Mouse (Mus musculus): ENCODE results near the gene Psors1c2.
"Not testable (repeated sequence)": the region's sequence is repeated elsewhere in the genome, so short reads cannot be mapped to it uniquely, and the experiment has no call there.

Psors1c2 gene

DNA sequence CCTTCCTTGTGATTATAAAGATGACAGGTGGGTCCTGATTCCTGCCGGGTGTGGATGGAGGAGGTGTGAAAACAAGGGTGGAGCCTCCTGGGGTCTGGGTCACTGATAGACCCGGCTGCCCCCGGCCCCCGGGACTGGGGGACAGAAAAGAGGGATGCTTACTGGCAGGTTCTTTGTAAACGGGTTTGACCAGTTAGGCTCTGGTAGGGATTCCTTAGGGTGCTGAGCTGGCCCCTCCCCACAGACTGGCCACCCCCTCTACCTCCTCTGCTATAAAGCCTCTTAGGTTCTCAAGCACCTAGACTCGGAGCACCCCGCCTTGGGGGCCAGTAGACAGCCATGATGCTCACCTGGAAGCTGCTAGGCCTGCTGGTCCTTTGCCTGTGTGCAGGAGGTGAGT is at the start of gene Psors1c2:
TSS of gene Psors1c2 (plus strand) at position 301 of the 400 bp plus-strand sequence.
- DNase-seq = no peak

DNA sequence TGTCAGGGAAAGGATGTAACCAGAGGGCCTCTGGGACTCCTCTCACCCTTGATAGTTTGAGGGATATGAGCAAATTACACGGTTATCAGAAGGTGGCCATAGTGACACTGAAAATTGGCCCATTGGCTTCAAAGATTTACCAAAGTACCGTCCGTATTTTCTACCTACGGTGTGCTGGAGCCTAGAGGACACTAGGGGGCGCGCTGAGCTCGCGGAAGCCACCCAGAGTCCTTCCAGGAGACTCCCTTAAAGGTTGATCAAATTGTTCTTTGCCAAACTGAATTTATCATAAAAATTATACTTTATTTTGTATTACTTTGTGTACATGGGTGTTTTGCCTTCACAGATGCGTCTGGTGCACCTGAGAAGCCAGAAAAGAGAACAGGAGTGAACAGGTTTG is 48.9 kb upstream of the Psors1c2 start:
- peak; percentile 41 for DNase-seq

DNA sequence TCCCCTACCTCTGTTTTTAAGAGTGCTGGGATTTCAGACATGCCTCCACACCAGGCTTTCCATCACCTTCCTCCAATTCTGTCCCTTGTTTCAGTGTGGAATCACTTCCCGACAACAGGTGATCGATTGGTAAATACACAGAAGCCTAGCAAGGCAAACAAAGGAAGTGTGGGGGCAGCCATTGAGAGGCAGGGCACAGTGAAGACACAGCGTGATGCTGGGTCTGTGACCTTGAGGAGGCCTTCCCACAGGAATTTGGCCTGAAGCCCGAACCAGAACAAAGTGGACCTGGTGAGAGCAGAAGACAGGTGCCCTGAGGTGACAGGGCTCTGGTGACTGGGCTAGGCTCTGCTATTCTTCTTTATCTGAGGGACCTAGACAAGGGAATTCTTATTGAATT is 47.3 kb upstream of the Psors1c2 start:
- no peak for DNase-seq

DNA sequence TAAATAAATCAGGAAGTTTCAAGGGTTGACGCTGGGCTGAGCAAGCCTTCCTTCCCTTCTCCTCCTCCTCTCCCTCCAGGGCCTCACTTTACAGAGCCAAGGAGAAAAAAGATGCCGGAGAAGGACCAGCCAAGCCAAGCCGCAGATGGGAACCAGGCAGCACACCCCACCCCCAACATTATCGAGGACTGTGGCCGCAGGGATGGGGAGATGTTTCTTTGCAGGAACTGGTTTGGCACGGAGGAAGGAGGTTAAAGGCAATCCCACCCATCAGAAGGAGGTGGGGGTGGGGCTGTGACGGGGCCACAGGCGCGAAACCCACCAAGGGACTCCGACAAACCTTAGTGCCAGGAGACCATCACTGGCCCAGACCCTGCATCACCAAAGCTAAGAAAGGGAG is 46.3 kb upstream of the Psors1c2 start:
- DNase-seq = no peak

DNA sequence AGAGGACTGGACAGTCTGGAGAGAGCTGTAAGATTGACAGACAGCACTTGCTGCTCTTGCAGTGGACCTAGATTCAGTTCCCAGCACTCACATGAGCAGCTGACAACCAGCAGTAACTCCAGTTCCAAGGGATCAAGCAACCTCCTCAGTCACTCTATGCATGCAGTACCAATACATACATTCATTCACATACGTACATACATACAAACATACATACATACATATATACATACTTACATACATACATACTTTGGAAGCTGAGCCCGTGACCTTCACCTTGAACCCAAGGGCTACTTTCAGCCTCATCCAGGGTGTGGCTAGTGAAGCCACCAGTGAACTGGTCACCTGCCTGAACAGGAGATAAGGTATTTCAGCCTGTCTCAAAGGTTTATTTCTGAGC is 45.0 kb upstream of the Psors1c2 start:
- DNase-seq = no peak

DNA sequence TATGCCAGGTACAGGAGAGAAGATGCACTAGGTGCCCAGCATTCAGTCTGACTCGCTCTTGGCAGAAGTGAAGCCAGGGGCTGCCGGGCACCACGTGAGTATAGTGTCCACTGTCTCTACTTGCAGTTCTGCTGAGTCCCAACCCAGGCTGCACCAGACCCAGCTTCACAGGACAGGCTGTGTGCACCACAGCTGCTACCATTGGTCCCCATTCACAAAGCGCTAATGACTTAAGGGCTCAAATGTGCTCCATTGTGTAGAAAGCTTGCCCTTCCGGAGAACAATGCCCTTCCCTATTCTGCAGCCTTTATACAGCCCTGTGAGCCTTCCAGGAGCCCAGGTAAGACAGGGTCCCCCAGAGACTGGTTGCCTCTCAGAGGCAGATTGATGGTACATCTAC is 42.7 kb upstream of the Psors1c2 start:
- DNase-seq = no peak

DNA sequence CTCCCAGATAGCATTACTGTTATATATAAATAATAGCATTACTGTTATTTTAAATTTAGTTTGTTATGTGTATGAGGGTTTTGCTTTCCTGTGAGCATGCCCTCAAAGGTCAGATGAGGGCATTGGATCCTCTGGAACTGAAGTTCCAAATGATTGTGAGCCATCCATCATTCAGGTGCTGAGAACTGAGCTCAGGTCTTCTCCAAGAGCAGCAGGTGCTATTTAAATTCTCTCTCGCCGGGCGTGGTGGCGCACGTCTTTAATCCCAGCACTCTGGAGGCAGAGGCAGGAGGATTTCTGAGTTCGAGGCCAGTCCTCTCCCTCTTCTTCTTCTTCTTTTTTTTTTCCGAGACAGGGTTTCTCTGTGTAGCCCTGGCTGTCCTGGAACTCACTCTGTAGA is 35.9 kb upstream of the Psors1c2 start:
- no peak for DNase-seq

DNA sequence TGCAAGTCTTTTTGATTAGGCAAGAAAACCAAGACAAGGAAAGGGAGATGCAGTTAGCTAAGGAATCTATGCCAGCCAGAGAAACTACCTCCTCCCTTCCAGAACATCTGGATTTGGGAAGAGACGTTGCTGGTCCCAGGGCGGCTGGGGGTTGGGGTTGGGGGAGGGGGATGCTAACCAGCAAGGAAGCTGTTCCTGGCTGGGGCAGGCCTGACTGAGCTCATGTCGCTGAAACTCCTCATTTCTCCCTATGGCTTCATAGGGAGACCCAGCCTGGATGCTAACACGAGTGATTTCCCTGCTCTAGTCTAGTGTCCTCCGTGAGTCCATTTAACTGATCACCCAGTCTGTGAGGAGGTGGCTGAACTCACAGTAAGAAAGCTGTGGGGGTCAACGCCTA is 30.8 kb upstream of the Psors1c2 start:
- no peak for DNase-seq

DNA sequence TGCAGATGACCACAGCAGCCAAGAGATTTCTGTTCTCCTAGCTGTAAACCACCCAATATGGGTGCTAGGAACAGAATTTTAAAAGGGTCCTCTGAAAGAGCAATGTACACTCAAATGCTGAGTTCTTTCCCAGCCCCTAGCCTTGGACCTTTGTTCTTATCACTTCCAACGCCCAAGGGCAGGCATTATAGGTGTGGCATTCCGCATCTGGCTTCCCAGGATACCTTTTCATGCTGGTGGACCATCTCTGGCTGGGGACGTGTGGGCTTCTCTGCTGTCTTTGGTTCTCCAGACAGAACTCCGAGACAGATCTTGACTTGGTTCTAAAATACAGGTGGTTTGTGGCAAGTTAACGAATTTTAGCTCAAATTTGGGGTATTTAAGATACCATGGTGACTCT is 30.2 kb upstream of the Psors1c2 start:
- DNase-seq = no peak

DNA sequence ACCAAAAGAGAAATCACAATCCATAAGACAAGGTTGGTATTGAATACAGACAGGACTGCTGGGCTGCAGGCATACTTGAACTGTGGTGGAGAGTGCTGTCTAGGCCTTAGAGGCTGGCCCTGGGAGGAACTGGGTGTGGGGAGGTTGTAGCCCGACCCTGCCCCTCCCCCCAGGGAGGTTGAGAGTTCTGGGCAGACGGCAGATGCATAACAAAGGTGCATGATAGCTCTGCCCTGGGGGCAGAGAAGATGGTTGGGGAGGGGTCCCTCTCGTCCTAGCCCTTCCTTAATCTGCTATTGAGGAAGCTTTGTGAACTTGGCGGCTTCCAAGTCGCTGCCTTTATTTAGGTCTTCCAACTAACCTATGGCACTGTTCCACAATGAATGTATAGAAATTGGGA is 29.2 kb upstream of the Psors1c2 start:
- no peak for DNase-seq

DNA sequence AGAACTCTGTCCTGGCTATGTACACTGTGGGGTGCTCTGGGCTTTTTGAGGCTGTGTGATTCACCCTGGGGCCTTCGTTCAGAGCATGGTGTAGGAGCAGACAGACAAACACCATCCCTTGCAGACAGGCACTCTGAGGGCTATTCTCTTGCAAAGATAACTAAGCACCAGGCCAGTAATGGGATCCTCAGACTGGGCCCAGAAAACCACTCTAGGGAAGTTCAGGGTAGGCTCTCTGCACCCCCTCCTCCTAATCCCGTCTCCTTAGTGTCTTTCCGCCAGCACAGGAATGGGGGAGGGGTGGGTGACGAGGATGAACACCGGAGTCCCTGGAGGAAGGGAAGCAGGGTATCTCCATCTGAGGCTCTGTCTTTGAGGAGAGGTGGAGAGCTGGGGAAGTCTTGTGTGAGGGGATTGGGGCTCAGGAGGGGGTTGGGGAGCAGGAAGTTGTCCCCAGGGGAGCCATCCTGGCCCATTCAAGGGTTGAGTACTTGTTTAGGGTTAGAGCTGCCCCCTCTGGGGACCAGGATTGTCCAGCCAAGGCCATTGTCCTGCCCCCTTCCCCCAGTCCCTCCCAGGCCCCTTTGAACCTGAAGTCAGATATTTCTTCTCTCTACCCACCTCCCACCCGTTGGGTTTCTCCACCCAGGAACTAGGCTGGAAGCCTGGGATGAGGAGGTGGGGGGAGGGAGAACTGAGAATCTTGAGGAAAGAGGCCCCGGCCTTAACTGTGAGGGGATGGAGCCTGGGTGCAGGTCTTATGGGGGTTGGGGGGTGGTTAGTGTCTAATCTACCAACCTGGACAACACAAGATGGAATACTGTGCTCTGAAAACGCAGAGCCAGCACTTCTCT is 28.1 kb upstream of the Psors1c2 start:
- DNase-seq = no peak

DNA sequence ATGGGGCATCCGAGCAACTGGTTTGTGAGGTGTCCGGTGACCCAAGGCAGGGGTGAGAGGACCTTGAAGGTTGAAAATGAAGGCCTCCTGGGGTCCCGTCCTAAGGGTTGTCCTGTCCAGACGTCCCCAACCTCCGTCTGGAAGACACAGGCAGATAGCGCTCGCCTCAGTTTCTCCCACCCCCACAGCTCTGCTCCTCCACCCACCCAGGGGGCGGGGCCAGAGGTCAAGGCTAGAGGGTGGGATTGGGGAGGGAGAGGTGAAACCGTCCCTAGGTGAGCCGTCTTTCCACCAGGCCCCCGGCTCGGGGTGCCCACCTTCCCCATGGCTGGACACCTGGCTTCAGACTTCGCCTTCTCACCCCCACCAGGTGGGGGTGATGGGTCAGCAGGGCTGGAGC is 27.2 kb upstream of the Psors1c2 start, which contains the start of gene Pou5f1:
TSS of gene Pou5f1 (plus strand) at position 243 of the 400 bp plus-strand sequence.
- DNase-seq = no peak

DNA sequence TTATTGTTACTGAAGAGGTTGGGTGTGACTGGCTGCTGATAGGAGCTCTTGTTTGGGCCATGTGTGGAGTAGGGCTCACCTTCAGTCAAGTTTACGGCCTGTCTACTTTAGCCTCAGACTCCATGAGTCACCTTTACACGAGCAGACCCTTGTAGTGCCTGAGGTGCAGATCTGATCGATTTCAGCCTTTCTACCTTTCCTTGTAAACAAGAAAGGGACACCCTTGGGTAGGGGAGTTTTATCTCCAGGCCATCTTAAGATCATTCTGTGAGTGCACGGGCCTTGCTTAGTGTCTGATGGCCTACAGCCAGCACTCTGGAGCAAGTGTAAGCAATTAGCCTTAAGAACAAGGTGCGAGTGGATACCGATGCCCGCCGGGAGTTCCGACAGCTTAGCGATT is 26.1 kb upstream of the Psors1c2 start:
- no peak for DNase-seq

DNA sequence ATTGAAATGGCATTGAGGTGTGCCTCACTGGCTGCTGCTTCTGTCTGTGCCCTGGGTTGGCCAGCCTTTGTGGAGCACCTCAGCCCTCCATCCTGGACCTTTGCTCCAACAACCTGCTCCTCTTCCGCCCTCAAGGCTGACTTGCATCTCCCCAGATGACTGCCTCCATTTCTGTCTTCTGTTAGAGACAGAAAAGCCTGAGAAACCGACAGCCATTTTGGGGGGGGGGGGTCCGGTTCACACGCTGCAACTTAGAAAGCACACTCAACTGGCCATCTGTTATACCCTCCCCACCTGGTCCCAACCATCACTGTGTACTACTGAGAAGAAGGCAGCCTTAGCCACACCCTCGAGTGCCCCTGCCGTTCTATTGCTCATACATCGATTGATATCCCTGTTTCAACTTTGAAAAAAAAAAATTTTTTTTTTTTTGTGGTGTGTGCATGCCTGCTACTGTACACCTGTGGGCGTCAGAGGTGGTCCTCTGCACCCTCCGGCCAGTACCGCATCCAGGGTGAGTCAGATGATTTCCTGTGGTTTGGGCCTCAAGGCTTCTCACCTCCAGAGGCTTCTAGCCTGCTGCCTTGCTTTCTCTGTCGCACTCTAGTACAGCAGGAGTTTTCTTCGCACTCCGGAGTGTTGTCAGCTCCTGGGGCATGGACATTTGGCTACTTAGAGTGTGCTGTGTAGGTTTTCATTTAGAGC is 25.3 kb upstream of the Psors1c2 start:
- no peak for DNase-seq

DNA sequence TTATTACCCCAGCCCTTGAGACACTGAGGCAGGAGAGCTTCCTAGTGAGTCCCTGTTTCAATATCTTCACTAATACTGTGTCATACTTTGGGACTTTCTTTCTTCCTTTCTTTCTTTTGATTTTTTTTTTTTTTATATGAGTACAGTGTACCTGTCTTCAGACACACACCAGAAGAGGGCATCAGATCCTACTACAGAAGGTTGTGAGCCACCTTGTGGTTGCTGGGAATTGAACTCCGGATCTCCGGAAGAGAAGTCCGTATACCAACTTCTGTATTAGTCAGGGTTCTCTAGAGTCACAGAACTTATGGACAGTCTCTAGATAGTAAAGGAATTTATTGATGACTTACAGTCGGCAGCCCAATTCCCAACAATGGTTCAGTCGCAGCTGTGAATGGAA is 24.7 kb upstream of the Psors1c2 start:
- not testable (repeated sequence) for DNase-seq

DNA sequence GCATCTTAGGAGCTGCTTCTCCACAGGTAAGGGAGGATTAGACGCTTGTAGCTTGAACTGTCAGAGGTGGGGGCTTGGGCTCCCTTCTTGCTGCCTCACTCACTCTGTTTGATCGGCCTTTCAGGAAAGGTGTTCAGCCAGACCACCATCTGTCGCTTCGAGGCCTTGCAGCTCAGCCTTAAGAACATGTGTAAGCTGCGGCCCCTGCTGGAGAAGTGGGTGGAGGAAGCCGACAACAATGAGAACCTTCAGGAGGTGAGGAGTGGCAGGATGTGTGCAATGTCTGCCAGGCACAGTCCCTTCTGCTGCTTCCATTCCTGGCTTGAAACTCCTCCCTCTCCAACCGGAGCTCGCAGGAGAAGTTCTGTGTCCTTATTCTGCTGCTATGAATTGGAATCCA is 23.7 kb upstream of the Psors1c2 start:
- DNase-seq = no peak

DNA sequence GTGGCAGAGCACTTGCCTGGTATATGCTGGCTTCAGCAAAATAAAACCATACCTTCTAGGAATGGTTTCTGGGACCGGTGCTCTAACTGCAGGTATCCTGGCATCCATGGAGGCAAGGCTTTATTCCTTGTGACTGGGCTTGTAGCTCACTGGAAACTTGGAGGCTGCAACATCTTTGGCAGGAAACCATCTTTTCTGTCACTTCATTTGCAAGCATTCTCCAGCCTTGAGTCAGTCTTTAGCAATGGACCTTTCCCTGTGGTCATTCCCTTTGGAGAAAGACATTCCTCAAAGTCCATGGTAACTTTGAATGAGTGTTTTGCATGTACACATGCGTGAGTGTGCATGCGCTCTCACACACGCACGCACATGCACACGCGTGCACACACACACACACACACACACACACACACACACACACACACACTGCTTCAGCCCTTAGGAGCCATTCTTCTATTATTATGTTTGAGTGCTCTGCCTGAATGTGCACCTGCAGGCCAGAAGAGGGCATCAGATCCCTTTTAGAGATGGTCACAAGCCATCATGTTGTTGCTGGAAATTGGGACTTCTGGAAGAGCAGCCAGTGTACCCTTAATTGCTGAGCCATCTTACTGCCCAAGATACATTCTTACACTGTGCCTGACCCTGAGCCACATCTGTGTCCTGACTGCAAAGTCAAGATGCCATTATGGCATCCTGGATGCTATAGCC is 19.9 kb upstream of the Psors1c2 start:
- DNase-seq = no peak

DNA sequence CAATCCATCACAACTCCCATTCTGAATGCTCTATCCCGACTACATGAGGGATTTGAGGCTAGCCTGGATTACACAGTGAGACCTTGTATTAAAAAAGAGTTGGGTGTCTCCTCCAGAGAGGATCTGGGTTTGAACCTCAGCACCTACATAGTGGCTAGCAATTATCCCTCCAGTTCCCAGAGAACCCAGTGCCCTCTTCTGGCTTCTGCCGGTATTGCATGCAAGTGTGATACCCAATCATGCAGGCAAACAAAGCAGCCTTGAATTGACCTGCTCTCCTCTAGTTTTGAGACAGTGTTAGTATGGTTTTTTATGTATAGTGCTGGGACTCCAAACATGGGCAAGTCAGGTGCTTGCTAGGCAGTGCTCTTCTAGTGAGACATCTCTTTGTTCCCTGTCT is 19.1 kb upstream of the Psors1c2 start:
- DNase-seq = peak; percentile 59

DNA sequence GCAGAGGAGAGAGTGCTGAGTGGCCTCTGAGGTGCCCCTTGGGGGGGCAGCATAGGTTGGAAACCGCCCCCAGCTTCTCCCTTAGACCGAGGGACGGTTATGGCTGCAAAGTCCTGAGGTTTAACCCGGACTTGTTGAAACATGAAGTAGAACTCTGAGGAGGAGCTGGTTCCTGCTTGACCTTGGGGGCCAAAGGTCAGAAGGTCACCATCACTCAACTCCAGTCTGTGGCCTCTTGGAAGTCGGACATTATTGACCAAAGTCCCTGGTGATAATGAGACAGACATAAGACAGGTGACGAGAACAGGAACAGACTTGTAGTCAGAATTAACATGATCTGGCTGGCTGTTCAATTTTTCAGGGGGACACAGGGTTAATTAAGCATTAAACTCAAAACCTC is 18.2 kb upstream of the Psors1c2 start:
- no peak for DNase-seq

DNA sequence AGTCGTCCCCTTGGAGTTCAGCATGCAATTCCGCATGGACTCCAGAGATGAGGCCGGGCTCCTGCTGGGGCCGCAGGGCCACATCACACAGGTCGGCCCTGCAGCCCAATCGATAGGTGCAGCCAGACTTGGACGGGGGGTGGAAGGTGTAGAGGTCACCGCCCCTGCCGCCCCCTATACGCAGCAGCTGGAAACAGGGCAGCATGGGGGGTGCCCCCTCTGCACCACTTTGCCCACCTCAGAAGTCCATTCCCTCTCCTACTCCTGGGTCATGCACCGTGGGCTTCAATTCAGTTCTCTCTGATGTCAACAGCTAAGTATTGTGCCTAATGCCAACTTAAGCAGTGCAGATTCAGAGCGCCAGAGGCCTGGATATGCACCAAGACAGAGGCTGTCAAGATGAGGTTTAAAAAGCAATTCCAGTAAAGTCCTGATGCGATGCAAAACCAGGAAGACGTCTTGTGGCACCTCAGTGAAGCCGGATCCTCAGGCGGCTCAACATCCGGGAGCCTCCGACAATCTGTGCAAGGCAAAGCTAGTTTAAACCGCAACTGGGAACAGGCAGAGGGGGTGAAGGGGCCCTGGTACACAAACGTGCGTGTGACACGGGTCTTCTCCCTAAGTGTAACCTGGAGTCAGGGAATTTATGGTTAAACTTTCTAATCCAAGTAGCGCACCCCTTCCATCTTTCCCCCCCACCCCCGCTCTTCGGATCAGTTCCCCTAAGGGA is 16.9 kb upstream of the Psors1c2 start:
- no peak for DNase-seq

DNA sequence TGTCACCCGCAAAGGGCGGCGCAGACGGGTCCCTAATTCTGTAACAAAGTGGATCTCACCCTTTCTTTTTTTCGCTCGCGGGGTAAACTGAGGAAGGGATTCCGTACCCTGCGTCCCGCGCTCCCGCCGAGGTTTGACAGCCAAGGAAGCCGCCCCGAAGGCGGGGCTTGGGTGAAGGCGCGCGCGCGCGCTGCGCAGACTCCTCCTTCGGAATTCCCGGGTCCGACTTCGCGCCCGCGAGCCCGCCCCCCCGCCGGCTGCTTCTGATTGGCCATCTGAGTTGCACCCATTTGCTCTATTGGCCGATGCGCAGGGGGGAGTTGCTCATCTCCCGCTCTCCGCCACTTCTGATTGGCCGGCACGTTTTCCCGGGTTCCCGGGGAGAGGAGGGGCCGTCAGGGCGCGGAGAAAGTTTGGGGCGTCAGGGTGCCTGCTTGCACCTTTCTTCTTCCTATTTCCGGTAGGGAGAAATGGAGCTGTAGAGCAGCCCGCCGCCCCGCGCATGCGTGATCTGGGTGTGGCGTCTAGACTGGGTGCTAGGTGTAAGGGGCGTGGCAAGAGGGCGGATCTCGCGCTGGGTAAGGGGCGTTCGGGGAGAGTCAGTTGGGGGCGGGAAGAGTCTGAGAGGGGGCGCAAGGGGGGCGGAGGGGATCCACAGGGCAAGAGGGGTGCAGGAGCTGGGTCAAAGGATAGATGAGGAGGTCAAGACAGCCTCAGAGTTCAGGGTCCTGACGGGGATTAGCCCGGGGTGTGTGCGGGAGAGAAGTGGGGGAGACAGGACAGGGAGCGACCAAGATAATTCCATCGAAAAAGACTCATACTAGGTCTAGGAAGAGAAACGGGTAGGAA is 16.1 kb upstream of the Psors1c2 start, which contains the start of the genes Tcf19 and Cchcr1:
TSS of gene Tcf19 (minus strand) at position 173 of the 849 bp plus-strand sequence.
TSS of gene Cchcr1 (plus strand) at position 449 of the 849 bp plus-strand sequence.
- peak; percentile 92 for DNase-seq

DNA sequence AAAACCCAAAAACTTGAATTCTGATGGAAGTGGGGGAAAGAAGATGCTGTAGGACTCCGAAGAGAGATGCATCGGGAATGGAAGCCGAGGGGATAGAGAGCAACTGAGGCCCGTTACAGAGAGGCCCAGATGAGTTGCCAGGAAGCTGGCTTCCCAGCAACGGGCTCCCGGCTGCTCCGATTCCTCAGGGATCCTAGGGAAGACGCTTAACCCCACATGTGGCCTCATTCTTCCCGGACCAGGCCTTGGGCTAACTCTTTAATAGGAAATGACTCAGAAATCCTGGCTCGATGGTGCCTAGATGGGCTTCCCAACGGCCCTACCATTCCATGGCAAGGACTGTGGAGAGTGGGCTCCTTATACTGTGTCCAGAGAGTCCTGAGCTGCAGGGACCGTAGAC is 15.5 kb upstream of the Psors1c2 start:
- no peak for DNase-seq
